Mouse (Mus musculus) spleen, adult 2 months (tissue): ENCODE results near the gene Ninj1.

Experiments
- CTCF ChIP-seq: fragments of 200-500 bp; IDR thresholded peaks from 2 replicates; pipeline ENCODE4 v1.5.1; 2011; ENCODE audit warnings: mild to moderate bottlenecking, inconsistent platforms; ENCODE audit not compliant: insufficient read depth, insufficient read length, insufficient replicate concordance; ENCODE audit errors: extremely low read depth
- POLR2A ChIP-seq: fragments of 200-500 bp; IDR thresholded peaks from 2 replicates; pipeline ENCODE4 v1.6.1; 2011; ENCODE audit warnings: low read depth, low read length, inconsistent platforms

DNA sequence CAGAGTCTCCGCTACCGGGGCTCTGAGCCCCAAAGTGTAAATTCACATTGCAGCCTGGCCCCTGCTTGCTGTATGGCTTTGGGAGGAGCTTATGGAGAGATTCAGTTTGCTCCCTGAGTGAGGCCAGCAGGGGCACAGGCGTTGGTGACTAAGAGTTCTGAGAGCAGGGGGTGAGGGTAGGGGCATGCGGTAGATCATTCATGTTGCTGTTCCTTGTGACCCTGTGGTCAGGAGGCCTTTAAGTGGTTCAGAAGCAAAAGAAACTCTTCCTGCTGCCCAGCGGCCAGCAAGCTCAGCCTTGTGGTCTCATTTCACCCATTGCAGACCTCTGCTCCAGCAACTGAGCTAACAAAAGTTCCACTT is 4.4 kb downstream of the Ninj1 start:
- TF ChIP-seq POLR2A (no peak), CTCF (no peak)
